Mouse (Mus musculus): ENCODE measurements around the gene D17Wsu92e. TPM values are rescaled to one million over a fixed set of nuclear protein-coding genes. Genes with fewer than 3 reads are reported as not detected.

D17Wsu92e gene
- polyA plus RNA-seq, 1 experiment from 2014 or later, result 27.4 TPM

DNA sequence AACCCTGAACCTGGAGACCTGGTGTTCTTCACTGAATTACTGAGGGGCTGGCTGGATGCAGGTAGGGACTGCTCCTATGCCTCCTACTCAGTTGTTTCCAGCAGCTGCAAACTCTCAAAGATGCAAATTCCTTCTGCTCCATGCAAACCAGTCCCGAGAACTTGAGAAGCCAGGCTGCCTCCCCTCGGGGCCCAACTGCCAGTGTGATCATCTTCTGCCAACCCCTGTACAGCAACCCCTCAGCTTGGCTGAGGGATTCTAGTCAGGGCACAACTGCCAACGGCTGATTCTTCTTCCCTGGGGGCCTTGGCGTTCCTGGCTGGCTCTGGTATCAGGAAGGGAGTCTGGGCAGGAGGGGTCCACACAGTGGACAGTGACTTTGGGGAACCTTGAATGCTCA, 74.0 kb downstream of the D17Wsu92e start:
- TF ChIP-seq CTCF (IDR thresholded peaks at IDR 0.05; ENCODE audit: low read depth), result no peak
- Histone ChIP-seq H3K4me1 (replicated peaks; ENCODE audit: control insufficient read depth, insufficient read depth, low read length) (no peaks in the 10 kb centered on the region), H3K4me3 (ENCODE audit: low read depth, low read length) (no peak overlapping the region), H3K9ac (ENCODE audit: low read depth, low read length) (0 out of 2 replicates have a peak overlapping the region, but pooled peaks have one; percentile 11), H3K36me3 (ENCODE audit: control insufficient read depth, insufficient read depth) (peaks cover 3% of the 10 kb centered on the region; the same call in 1 of the 2 replicates), H3K27me3 (replicated peaks; ENCODE audit: control insufficient read depth, insufficient read depth, low read length) (no peaks in the 10 kb centered on the region), H3K27ac (ENCODE audit: low read depth, low read length) (no peak overlapping the region), H3K9me3 (ENCODE audit: control insufficient read depth) (no peaks in the 10 kb centered on the region), H3K4me2 (replicated peaks; ENCODE audit: low read depth) (no peak overlapping the region)
- 59% methylated on average over 4 of the region's 4 CpGs for WGBS
- no peak for ATAC-seq

GRCm38 (mm10) chr17:27740961-27741360, 79.5 kb downstream of the D17Wsu92e start:
- H3K9me3 ChIP-seq (ENCODE audit: control insufficient read depth), result no peaks in the 10 kb centered on the region
- no peak overlapping the region for H3K4me2 ChIP-seq (replicated peaks; ENCODE audit: low read depth)
- no peak for ATAC-seq
- H3K4me3 ChIP-seq (ENCODE audit: low read depth, low read length), result no peak overlapping the region
- no peaks in the 10 kb centered on the region for H3K36me3 ChIP-seq (ENCODE audit: control insufficient read depth, insufficient read depth)
- no peak overlapping the region for H3K27ac ChIP-seq (ENCODE audit: low read depth, low read length)
- H3K27me3 ChIP-seq (replicated peaks; ENCODE audit: control insufficient read depth, insufficient read depth, low read length), result no peaks in the 10 kb centered on the region
- TF ChIP-seq CTCF (IDR thresholded peaks at IDR 0.05; ENCODE audit: low read depth), result no peak
- H3K9ac ChIP-seq (ENCODE audit: low read depth, low read length), result no peak overlapping the region
- 80% methylated on average over 6 of the region's 6 CpGs for WGBS
- no peaks in the 10 kb centered on the region for H3K4me1 ChIP-seq (replicated peaks; ENCODE audit: control insufficient read depth, insufficient read depth, low read length)

GRCm38 (mm10) chr17:27734344-27735073, 85.9 kb downstream of the D17Wsu92e start:
- Histone ChIP-seq H3K9ac (ENCODE audit: low read depth, low read length) (no peak overlapping the region), H3K4me2 (replicated peaks; ENCODE audit: low read depth) (no peak overlapping the region), H3K27me3 (replicated peaks; ENCODE audit: control insufficient read depth, insufficient read depth, low read length) (no peaks in the 10 kb centered on the region), H3K4me3 (ENCODE audit: low read depth, low read length) (no peak overlapping the region), H3K36me3 (ENCODE audit: control insufficient read depth, insufficient read depth) (no peaks in the 10 kb centered on the region), H3K27ac (ENCODE audit: low read depth, low read length) (no peak overlapping the region), H3K9me3 (ENCODE audit: control insufficient read depth) (no peaks in the 10 kb centered on the region), H3K4me1 (replicated peaks; ENCODE audit: control insufficient read depth, insufficient read depth, low read length) (no peaks in the 10 kb centered on the region)
- ATAC-seq, result peak; percentile 44; the same call in 1 of the 2 replicates
- TF ChIP-seq CTCF (IDR thresholded peaks at IDR 0.05; ENCODE audit: low read depth), result no peak
- WGBS, result 16% methylated on average over 13 of the region's 13 CpGs

DNA sequence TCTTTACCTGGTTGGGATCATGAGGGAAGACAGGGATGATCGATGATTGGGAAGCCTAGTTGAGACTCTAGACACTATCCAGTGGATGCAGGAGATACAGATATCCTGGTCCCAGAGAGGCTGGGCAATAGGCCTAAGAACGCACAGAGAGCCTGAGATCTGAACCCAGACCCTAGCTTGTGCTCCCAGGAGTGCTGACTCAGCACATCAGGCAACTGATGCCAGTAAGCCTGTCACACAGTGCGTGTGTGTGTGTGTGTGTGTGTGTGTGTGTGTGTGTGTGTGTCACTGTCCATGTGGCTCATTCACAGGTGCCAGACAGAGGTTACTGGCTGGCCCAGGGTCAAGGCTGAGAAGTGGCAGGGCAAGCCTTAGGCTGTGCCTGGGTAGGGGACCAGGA, 87.8 kb downstream of the D17Wsu92e start:
- 92% methylated on average over 3 of the region's 3 CpGs for WGBS
- H3K4me3 ChIP-seq (ENCODE audit: low read depth, low read length), result no peak overlapping the region
- no peak overlapping the region for H3K4me2 ChIP-seq (replicated peaks; ENCODE audit: low read depth)
- no peaks in the 10 kb centered on the region for H3K36me3 ChIP-seq (ENCODE audit: control insufficient read depth, insufficient read depth)
- no peaks in the 10 kb centered on the region for H3K27me3 ChIP-seq (replicated peaks; ENCODE audit: control insufficient read depth, insufficient read depth, low read length)
- H3K9me3 ChIP-seq (ENCODE audit: control insufficient read depth), result no peaks in the 10 kb centered on the region
- ATAC-seq, result no peak
- H3K4me1 ChIP-seq (replicated peaks; ENCODE audit: control insufficient read depth, insufficient read depth, low read length), result no peaks in the 10 kb centered on the region
- no peak overlapping the region for H3K9ac ChIP-seq (ENCODE audit: low read depth, low read length)
- no peak for TF ChIP-seq CTCF (IDR thresholded peaks at IDR 0.05; ENCODE audit: low read depth)
- no peak overlapping the region for H3K27ac ChIP-seq (ENCODE audit: low read depth, low read length)

GRCm38 (mm10) chr17:27732152-27732551, 88.3 kb downstream of the D17Wsu92e start:
- H3K4me2 ChIP-seq (replicated peaks; ENCODE audit: low read depth), result no peak overlapping the region
- ATAC-seq, result no peak
- no peak for TF ChIP-seq CTCF (IDR thresholded peaks at IDR 0.05; ENCODE audit: low read depth)

DNA sequence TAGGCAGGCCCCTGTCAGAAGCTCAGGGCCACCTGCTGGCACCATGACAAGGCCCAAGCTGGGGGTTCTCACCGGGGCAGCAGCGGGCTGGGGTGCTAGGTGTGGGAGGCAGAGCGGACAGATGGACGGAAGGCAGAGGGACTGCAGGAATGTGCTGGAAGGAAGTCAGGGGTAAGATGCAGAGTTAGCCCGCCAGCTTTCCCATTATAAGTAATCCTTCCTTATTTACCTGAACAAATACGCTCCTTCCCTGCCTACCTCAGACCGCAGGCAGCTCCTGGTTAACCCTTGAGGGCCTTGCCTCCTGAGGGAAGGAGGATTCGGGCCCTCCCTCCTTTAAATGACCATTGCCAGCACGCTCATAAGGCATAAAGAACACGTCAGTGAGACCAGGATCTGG, 91.7 kb downstream of the D17Wsu92e start, which contains the start of gene Spdef:
TSS of gene Spdef (minus strand) at position 186 of the 400 bp plus-strand sequence.
- H3K27me3 ChIP-seq (replicated peaks; ENCODE audit: control insufficient read depth, insufficient read depth, low read length), result no peaks in the 10 kb centered on the region
- 0 out of 2 replicates have a peak within 1 kb of the TSS, but pooled peaks have one; percentile 7 for H3K9ac ChIP-seq (ENCODE audit: low read depth, low read length)
- no peak within 1 kb of the TSS for H3K27ac ChIP-seq (ENCODE audit: low read depth, low read length)
- ATAC-seq, result no peak
- no peaks in the 10 kb centered on the region for H3K4me1 ChIP-seq (replicated peaks; ENCODE audit: control insufficient read depth, insufficient read depth, low read length)
- H3K9me3 ChIP-seq (ENCODE audit: control insufficient read depth), result no peaks in the 10 kb centered on the region
- peak within 1 kb of the TSS; percentile 24; the same call in 1 of the 2 replicates for H3K4me2 ChIP-seq (replicated peaks; ENCODE audit: low read depth)
- no peaks in the 10 kb centered on the region for H3K36me3 ChIP-seq (ENCODE audit: control insufficient read depth, insufficient read depth)
- 56% methylated on average over 10 of the region's 10 CpGs for WGBS
- H3K4me3 ChIP-seq (ENCODE audit: low read depth, low read length), result 0 out of 2 replicates have a peak within 1 kb of the TSS, but pooled peaks have one; percentile 9
- no peak for TF ChIP-seq CTCF (IDR thresholded peaks at IDR 0.05; ENCODE audit: low read depth)

More at GRCm38 (mm10) chr17:27732152-27732551, 88.3 kb downstream of the D17Wsu92e start:
- Histone ChIP-seq H3K27me3 (replicated peaks; ENCODE audit: control insufficient read depth, insufficient read depth, low read length) (no peaks in the 10 kb centered on the region), H3K27ac (ENCODE audit: low read depth, low read length) (no peak overlapping the region), H3K9ac (ENCODE audit: low read depth, low read length) (no peak overlapping the region), H3K4me3 (ENCODE audit: low read depth, low read length) (no peak overlapping the region), H3K36me3 (ENCODE audit: control insufficient read depth, insufficient read depth) (no peaks in the 10 kb centered on the region), H3K4me1 (replicated peaks; ENCODE audit: control insufficient read depth, insufficient read depth, low read length) (no peaks in the 10 kb centered on the region), H3K9me3 (ENCODE audit: control insufficient read depth) (no peaks in the 10 kb centered on the region)
- WGBS, result 48% methylated on average over 5 of the region's 5 CpGs
